Mouse (Mus musculus) C2C12 (cell line): ENCODE measurements around the gene Gjc1. TPM values are rescaled to one million over a fixed set of nuclear protein-coding genes. Genes with fewer than 3 reads are reported as not detected.

ENCODE experiments used
- H3K27me3 ChIP-seq: one replicate; pipeline ENCODE4 v1.6.1; 2011; ENCODE audit not compliant: control insufficient read depth, insufficient read depth, insufficient read length
- H3K36me3 ChIP-seq: one replicate; pipeline ENCODE4 v1.6.1; 2011; ENCODE audit not compliant: control insufficient read depth, insufficient read depth
- H3K4me3 ChIP-seq: one replicate; pipeline ENCODE4 v1.5.1; 2011; ENCODE audit warnings: mild to moderate bottlenecking, control low read depth; ENCODE audit not compliant: poor library complexity, insufficient read depth, severe bottlenecking
- H3K79me2 ChIP-seq: one replicate; pipeline ENCODE4 v1.6.1; 2011; ENCODE audit not compliant: control insufficient read depth, insufficient read depth
- H3K79me3 ChIP-seq: one replicate; pipeline ENCODE4 v1.6.1; 2011; ENCODE audit warnings: low read depth, control low read depth
- H3ac ChIP-seq: one replicate; pipeline ENCODE3; 2011; ENCODE audit warnings: low read depth; ENCODE audit not compliant: control insufficient read depth, insufficient read length
- CEBPB ChIP-seq: IDR thresholded peaks from one replicate; pipeline ENCODE4 v1.6.1; 2011; ENCODE audit warnings: low read depth, mild to moderate bottlenecking, control low read depth, moderate library complexity
- CTCF ChIP-seq: IDR thresholded peaks from one replicate; pipeline ENCODE4 v1.5.1; 2011; ENCODE audit not compliant: control insufficient read depth, insufficient read depth, insufficient read length
- FOSL1 ChIP-seq: IDR thresholded peaks from one replicate; pipeline ENCODE4 v1.8.0; 2011; ENCODE audit warnings: mild to moderate bottlenecking, low read length; ENCODE audit not compliant: poor library complexity, insufficient read depth, severe bottlenecking
- MAX ChIP-seq: IDR thresholded peaks from one replicate; pipeline ENCODE4 v1.6.1; 2011; ENCODE audit warnings: mild to moderate bottlenecking, control low read depth
- MYOD1 ChIP-seq: IDR thresholded peaks from one replicate; pipeline ENCODE4 v1.6.1; 2011; ENCODE audit warnings: low read depth; ENCODE audit not compliant: control insufficient read depth, insufficient read length
- MYOG ChIP-seq: IDR thresholded peaks from one replicate; pipeline ENCODE4 v1.6.1; 2011; ENCODE audit not compliant: control insufficient read depth, insufficient read length; ENCODE audit errors: extremely low read depth
- USF1 ChIP-seq: IDR thresholded peaks from one replicate; pipeline ENCODE4 v1.6.1; 2011; ENCODE audit warnings: low read depth, mild to moderate bottlenecking, control low read depth, moderate library complexity
- polyA plus RNA-seq: library from polyadenylated mRNA; unstranded; fragments of >200 nt; fragmentation: generic; extraction: Trizol; gene quantifications from one replicate; pipeline ENCODE4 v1.2.1, GENCODE M21; 2012; ENCODE audit warnings: missing spikeins

Gene Gjc1
- polyA plus RNA-seq, 1 experiment: 20.7 TPM

DNA sequence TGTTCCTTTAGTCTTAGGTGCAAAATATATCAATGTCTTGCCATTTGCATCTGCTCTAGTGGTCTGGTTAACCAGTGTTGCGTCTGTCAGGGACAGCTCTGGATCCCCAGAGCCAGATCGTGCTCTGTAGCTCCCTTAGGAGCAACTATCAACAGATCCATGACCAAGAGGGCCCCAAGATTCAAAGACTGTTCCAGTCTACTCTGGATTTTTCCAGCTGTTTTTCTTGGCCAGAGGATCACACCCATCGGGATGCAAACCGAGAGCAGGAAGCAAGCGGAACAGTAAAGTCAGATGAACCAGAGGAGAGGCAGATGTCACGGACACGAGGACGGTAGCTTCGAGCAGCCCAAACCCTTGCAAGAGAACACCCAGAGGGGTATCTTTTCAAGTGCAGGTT, 16.6 kb upstream of the Gjc1 start:
- Histone ChIP-seq H3ac (no peak overlapping the region), H3K27me3 (no peaks in the 10 kb centered on the region), H3K4me3 (no peak overlapping the region), H3K79me3 (no peaks in the 10 kb centered on the region), H3K79me2 (no peaks in the 10 kb centered on the region), H3K36me3 (peaks cover 50% of the 10 kb centered on the region)
- TF ChIP-seq MAX (no peak), MYOD1 (no peak), CTCF (no peak), FOSL1 (no peak), CEBPB (no peak), USF1 (no peak), MYOG (no peak)

DNA sequence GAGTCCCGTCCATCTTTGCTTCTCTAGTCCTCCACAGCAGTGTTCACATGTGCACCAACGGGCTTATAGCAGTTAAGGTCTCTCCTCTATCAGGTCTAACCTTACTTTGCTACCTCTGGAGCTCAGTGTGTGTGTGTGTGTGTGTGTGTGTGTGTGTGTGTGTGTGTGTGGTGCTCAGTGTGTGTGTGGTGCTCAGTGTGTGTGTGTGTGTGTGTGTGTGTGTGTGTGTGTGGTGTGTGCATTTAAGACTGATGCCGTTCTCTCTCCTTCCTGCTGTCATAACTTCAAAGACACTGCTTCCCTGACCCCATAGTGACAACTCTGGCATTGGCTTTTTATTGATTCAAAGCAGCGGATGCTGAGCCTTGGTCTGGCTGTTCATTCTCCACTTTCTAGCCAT, 16.0 kb upstream of the Gjc1 start, which contains the start of gene Higd1b:
TSS of gene Higd1b (plus strand) at position 301 of the 400 bp plus-strand sequence.
- Histone ChIP-seq H3ac (no peak within 1 kb of the TSS), H3K79me2 (no peaks in the 10 kb centered on the region), H3K27me3 (no peaks in the 10 kb centered on the region), H3K36me3 (peaks cover 44% of the 10 kb centered on the region), H3K79me3 (no peaks in the 10 kb centered on the region), H3K4me3 (no peak within 1 kb of the TSS)
- no peak for TF ChIP-seq CEBPB
- TF ChIP-seq MYOD1: no peak
- TF ChIP-seq FOSL1: no peak

DNA sequence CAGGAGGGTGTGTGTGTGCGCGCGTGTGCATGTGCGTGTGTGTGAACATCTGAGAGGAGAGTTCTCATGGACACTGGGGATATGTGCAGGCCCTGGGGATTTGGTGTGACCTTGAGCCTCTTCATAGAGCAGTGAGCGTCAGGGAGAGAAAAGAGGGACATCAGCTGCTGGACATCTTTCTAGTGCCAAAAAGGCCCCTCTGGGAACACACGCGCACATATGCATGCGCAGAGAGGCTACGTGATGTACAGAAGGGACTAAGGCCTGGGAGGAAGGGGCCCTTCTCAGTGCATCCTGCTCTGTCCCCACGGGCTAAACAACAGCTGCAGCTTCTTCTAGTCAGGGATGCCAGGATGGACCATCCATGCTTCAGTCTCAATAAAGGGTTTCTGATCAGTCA, 14.7 kb upstream of the Gjc1 start:
- H3K79me3 ChIP-seq: no peaks in the 10 kb centered on the region
- no peak overlapping the region for H3K4me3 ChIP-seq
- H3K27me3 ChIP-seq: no peaks in the 10 kb centered on the region
- no peak overlapping the region for H3ac ChIP-seq
- TF ChIP-seq FOSL1 (no peak), MYOD1 (no peak), MAX (no peak), CEBPB (no peak), MYOG (no peak), CTCF (no peak), USF1 (no peak)
- peaks cover 32% of the 10 kb centered on the region for H3K36me3 ChIP-seq
- no peaks in the 10 kb centered on the region for H3K79me2 ChIP-seq

DNA sequence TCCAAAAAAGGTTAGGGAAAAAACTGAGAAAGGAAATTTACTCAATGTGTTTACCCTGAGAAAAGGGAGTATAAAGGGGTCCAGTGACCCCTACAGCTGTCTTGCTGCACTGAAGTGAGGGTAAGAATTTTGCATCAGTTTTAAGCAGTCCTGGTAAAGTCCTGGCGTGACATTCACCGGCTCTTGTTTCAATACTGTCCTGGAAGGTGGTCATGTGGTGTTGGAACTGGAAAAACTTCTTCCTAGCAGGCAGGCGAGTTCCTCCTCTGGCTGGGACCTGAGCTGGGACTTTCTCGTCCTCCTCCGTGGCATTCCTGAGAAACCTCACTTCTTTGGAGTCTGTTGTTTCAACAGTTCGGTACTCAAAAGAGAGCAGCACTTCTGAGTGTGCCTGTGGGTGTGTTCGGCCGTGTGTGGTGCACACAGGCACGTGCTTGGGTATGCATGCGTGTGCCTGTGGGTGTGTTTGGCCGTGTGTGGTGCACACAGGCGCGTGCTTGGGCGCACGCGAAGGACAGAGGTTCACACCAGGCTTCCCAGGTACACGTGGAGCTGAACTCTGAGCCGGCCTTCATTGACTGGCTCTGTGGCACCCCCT, 13.3 kb upstream of the Gjc1 start:
- no peaks in the 10 kb centered on the region for H3K79me2 ChIP-seq
- TF ChIP-seq CEBPB: no peak
- no peak for TF ChIP-seq FOSL1
- no peak for TF ChIP-seq MYOG
- TF ChIP-seq MYOD1: no peak
- no peak for TF ChIP-seq MAX
- TF ChIP-seq USF1: no peak
- no peak for TF ChIP-seq CTCF
- H3K27me3 ChIP-seq: no peaks in the 10 kb centered on the region
- H3ac ChIP-seq: no peak overlapping the region
- H3K36me3 ChIP-seq: peaks cover 18% of the 10 kb centered on the region
- H3K79me3 ChIP-seq: no peaks in the 10 kb centered on the region
- no peak overlapping the region for H3K4me3 ChIP-seq

DNA sequence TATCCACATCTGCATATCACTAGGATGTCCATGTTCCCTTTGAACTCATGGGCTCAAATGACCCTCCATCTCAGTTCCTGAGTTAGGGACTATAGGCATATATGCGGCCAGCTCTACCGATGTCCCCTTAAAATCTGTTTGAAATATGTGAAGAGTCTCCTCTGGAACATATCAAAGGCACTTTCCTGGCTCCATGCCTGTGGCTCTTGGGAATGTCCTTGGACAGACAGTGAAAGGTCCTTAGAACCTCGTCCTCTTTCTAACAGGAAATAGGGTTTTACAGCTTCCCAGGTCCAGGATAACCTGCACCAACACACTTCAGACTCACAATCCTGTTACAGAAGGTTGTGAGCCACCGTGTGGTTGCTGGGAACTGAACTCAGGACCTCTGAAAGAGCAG, 10.8 kb upstream of the Gjc1 start:
- Histone ChIP-seq H3K79me2 (no peaks in the 10 kb centered on the region), H3K36me3 (no peaks in the 10 kb centered on the region), H3ac (no peak overlapping the region), H3K4me3 (no peak overlapping the region), H3K79me3 (no peaks in the 10 kb centered on the region), H3K27me3 (no peaks in the 10 kb centered on the region)
- no peak for TF ChIP-seq MYOD1
- no peak for TF ChIP-seq CTCF
- no peak for TF ChIP-seq CEBPB
- TF ChIP-seq MYOG: no peak
- no peak for TF ChIP-seq USF1
- TF ChIP-seq MAX: no peak
- TF ChIP-seq FOSL1: no peak

DNA sequence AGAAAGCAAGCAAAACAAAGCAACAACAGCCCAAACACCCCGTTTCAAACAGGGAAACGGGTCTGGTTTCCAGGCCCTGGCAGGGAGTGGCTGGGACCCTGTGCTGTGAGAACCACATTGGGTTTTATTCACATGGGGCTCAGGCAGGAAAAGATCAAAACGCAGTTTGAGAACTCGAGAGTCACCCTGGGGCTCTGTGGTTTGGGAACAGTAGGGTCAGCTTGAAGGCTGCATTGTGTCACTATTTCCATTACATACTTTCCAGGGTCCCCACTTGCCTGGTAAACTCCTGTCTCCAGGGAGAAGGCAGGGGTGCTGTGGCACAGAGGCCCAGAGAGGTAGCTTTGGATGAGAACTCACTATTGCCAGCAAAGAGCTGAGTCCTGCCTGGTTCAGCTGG, 7.6 kb upstream of the Gjc1 start:
- H3K4me3 ChIP-seq: no peak overlapping the region
- H3K79me3 ChIP-seq: no peaks in the 10 kb centered on the region
- peaks cover 6% of the 10 kb centered on the region for H3K27me3 ChIP-seq
- H3K36me3 ChIP-seq: no peaks in the 10 kb centered on the region
- TF ChIP-seq USF1: no peak
- no peak for TF ChIP-seq MYOG
- no peak for TF ChIP-seq MYOD1
- TF ChIP-seq CTCF: no peak
- TF ChIP-seq MAX: no peak
- no peak for TF ChIP-seq FOSL1
- no peak for TF ChIP-seq CEBPB
- no peak overlapping the region for H3ac ChIP-seq
- H3K79me2 ChIP-seq: no peaks in the 10 kb centered on the region
